Mouse (Mus musculus) splenic B cell, adult 2 months (primary cell): ENCODE results near the gene Prelid1.

Experiments
- DNase-seq: peaks from one replicate; pipeline ENCODE4 v3.0.0-alpha.2; 2011; ENCODE audit warnings: low read depth, low spot score
- H3K27me3 ChIP-seq: 2 replicates; pipeline ENCODE4 v1.6.1; 2012; ENCODE audit warnings: mild to moderate bottlenecking, low read length, moderate library complexity, mixed read lengths; ENCODE audit not compliant: control insufficient read depth, poor library complexity, insufficient read depth, severe bottlenecking
- H3K36me3 ChIP-seq: 2 replicates; pipeline ENCODE4 v1.6.1; 2012; ENCODE audit warnings: mild to moderate bottlenecking, low read length, moderate library complexity, mixed read lengths; ENCODE audit not compliant: control insufficient read depth, poor library complexity, insufficient read depth, severe bottlenecking

The Prelid1 gene

DNA sequence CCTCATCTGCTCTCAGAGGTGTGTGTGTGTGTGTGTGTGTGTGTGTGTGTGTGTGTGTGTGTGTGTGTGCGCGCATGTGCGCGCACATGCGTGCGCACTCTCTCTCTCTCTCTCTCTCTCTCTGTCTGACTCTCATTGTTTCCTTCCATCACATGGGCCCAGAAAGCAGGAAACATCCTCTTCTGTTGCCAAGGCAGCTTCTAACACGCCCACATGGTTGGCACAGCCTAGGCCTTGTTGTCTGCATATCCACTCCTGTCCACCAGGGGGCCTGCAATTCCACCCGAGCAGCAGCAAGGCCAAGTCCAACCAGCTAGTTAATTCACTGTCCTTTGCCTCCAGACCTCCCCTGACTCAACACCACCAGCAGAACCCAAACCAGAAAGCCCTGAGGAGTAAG is 7.3 kb downstream of the Prelid1 start:
- peak; percentile 94 for DNase-seq
- Histone ChIP-seq H3K36me3 (peaks cover 6% of the 10 kb centered on the region; the same call in 1 of the 2 replicates), H3K27me3 (no peaks in the 10 kb centered on the region)

- H3K27me3 ChIP-seq: no peaks in the 10 kb centered on the region
- no peak for DNase-seq
- peaks cover 6% of the 10 kb centered on the region; the same call in 1 of the 2 replicates for H3K36me3 ChIP-seq
Measured at GRCm38 (mm10) chr13:55328171-55328570, 7.9 kb downstream of the Prelid1 start.

GRCm38 (mm10) chr13:55328641-55329040 is 8.3 kb downstream of the Prelid1 start:
- Histone ChIP-seq H3K27me3 (no peaks in the 10 kb centered on the region), H3K36me3 (peaks cover 6% of the 10 kb centered on the region; the same call in 1 of the 2 replicates)
- no peak for DNase-seq

DNA sequence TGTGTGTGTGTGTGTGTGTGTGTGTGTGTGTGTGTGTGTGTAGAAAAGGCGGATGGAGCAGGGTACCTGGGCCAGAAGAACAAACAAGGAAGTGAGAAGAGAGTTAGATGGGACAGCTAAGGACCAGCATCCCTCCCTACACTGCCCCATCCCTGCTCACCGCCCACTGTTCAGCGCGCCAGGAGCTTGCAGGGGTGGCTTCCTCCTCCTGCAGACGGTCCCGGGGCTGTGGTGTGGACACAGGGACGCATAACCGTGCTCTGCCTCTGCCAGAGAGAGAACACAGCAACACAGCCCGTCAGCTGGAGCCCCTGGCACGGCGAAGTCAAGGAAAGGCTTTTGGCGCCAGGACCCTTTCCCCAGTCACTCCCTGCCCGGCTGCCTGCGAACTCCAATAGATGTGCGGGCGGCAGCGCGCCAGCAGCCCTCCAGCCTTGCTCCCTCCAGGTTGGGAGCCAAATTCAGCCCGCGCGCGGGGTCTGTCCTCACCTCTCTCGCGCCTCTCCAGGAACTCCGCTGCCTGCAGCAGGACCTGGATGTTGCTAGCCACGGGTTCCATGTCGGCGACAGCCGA is 8.9 kb downstream of the Prelid1 start:
- Histone ChIP-seq H3K36me3 (peaks cover 6% of the 10 kb centered on the region; the same call in 1 of the 2 replicates), H3K27me3 (no peaks in the 10 kb centered on the region)
- peak; percentile 50 for DNase-seq

- peaks cover 6% of the 10 kb centered on the region; the same call in 1 of the 2 replicates for H3K36me3 ChIP-seq
- H3K27me3 ChIP-seq: no peaks in the 10 kb centered on the region
- peak; percentile 84 for DNase-seq
Measured at GRCm38 (mm10) chr13:55329683-55330566, 9.6 kb downstream of the Prelid1 start, which contains the start of gene Mxd3. Gene Mxd3, minus strand, starts transcription at chr13:55329823.

GRCm38 (mm10) chr13:55330567-55331400 is 10.5 kb downstream of the Prelid1 start:
- no peaks in the 10 kb centered on the region for H3K27me3 ChIP-seq
- no peak for DNase-seq
- peaks cover 3% of the 10 kb centered on the region; the same call in 1 of the 2 replicates for H3K36me3 ChIP-seq

- no peaks in the 10 kb centered on the region for H3K27me3 ChIP-seq
- no peak for DNase-seq
- no peaks in the 10 kb centered on the region for H3K36me3 ChIP-seq
Measured at GRCm38 (mm10) chr13:55332331-55332730, 12.0 kb downstream of the Prelid1 start.

DNA sequence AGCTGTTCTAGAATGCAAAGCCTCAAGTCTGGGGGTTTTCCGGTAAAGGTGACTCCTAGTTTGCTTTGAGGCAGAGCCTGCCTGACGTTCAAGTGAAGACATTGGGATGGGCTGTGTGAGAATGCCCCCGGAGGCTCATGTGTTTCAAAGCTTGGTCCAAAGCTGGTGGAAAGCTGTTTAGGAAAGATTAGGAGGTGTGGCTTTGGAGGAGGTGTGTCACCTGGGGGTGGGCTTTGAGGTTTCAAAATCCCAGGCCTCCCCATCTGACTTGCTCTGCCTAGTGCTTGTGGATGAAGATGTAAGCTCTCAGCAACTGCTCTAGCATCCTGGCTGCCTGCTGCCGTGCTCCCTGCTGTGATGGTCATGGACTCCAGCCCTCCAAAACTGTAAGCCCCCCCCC is 15.4 kb downstream of the Prelid1 start:
- H3K27me3 ChIP-seq: no peaks in the 10 kb centered on the region
- DNase-seq: no peak
- no peaks in the 10 kb centered on the region for H3K36me3 ChIP-seq

DNA sequence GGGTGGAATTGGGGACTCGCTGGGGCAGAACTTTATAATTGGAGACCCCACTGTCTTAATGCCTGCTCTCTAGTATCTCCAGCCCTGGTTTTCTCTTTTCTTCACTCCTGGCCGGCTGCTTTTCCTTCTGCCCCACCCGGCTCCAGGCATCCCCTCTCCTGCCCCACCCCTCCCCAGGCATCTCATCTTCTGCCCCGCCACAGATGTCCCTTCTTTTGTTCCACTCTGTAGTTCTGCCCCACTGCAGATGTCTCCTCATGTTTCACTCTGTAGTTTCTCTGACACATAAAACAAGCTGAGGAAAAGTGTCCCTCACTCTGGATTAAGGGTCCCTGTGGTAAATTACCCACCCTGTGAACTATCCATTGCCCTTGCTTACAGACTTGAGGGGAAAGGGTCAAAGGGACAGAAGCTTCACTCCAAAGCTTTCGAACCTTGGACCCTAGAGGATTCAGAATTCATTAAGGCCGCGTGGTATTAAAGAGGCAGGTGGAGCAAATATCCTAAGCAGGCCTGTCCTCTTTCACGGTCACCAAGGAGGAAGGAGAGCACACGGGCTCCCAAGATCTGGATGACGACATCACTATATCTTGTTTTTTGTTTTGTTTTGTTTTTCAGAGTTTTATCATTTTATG is 17.2 kb downstream of the Prelid1 start:
- DNase-seq: no peak
- no peaks in the 10 kb centered on the region for H3K27me3 ChIP-seq
- H3K36me3 ChIP-seq: no peaks in the 10 kb centered on the region

DNA sequence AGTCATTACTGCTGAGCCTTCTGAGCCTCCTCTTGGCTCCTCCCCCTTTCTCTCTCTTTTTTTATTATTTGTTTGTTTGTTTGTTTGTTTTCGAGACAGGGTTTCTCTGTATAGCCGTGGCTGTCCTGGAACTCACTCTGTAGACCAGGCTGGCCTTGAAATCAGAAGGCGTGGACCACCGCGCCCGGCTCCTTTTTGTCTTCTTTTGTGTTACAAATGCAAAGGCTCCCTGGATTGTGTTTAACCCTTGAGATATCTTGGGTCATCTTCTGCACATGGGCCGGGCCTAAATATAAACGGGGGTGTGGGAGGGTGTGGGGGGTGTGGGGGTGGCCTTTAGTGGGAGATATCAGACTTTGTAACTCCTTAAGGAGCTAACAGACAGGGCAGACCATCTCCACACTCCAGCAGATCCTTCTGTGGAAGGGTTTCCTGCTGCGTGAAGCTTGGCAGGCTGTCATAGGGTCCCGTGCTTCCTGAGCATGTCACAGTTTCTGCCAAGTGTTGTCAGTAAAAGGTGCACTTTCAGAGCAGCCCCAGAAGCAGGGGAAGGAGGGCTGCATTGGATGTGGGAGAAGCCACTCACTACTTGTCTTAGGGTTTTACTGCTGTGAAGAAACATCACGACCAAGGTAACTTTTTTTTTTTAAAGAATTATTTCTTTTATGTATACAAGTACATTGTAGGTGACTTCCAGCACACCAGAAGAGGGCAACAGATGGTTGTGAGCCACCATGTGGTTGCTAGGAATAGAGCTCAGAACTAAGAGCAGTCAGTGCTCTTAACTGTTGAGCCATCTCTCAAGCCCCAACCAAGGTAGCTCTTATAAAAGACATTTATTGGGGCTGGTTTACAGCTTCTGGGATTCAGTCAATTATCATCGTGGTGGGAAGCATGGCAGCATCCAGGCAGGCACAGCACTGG is 18.1 kb downstream of the Prelid1 start:
- Histone ChIP-seq H3K36me3 (no peaks in the 10 kb centered on the region), H3K27me3 (no peaks in the 10 kb centered on the region)
- no peak for DNase-seq

GRCm38 (mm10) chr13:55339259-55339658 is 19.0 kb downstream of the Prelid1 start:
- no peaks in the 10 kb centered on the region for H3K36me3 ChIP-seq
- no peak for DNase-seq
- H3K27me3 ChIP-seq: no peaks in the 10 kb centered on the region

DNA sequence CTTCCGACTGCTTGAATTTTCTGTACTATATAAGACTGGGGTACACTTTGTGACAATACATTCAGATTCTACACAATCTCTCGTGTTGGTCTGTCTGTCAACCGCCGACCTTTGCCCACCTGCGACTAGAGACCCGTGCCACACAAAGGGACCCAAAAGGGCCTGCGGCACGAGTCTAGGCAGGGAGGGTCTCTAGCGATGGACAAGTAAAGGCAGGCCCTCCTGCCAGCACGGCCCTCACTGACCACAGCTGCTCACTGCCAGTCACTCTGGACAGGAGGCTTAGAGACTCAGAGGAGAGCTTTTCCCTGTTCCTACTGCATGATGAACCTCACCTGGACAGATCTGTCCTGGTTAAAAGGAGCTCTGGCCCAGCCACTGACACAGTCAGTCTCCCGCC is 22.2 kb downstream of the Prelid1 start:
- Histone ChIP-seq H3K27me3 (no peaks in the 10 kb centered on the region), H3K36me3 (peaks cover 2% of the 10 kb centered on the region)
- DNase-seq: no peak

DNA sequence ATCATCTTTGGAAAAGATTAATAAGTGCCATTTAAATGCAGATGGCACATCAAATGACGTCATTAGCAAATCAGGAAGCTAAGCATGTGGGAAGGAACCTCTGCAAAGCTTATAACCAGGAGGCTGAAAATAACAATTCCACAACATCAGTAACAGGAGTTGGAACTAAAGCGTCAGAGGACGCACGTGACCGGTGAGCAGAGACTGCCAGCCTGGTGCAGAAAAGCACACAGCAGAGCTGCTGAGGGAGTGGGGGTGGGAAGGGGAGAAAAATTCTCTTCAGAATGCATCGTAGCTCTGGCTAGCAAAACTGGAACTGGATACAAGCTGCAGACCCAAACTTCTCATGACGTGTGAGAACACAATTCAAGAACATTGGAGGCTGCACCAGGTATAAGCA is 24.0 kb downstream of the Prelid1 start:
- no peaks in the 10 kb centered on the region for H3K27me3 ChIP-seq
- DNase-seq: no peak
- peaks cover 2% of the 10 kb centered on the region for H3K36me3 ChIP-seq
